Mouse (Mus musculus) forebrain, embryonic 11.5 days (tissue): ENCODE data around the gene Hsd17b14. TPM values are rescaled to one million over a fixed set of nuclear protein-coding genes. Genes with fewer than 3 reads are reported as not detected.
A peak's percentile ranks its signal among the peaks of the same experiment; 100 is the strongest.

Experiments used
- ATAC-seq: fragments of 200-750 bp; cut with Nextera tagmentation; replicated peaks from 2 replicates; pipeline ENCODE4 v1.8.0; 2017; ENCODE audit warnings: moderate TSS enrichment; ENCODE audit not compliant: low FRiP score
- DNase-seq: peaks from one replicate; pipeline ENCODE4 v3.0.0-alpha.2; 2017; ENCODE audit warnings: low spot score
- H3K27ac ChIP-seq: fragments of 300-500 bp; sonication (generic); 2 replicates; pipeline ENCODE4 v1.5.1; 2014; ENCODE audit warnings: low read depth, low read length
- H3K27me3 ChIP-seq: fragments of 300-500 bp; sonication (generic); 2 replicates; pipeline ENCODE4 v1.6.1; 2014; ENCODE audit warnings: mild to moderate bottlenecking, low read length, mixed read lengths; ENCODE audit not compliant: control insufficient read depth, insufficient read depth
- H3K36me3 ChIP-seq: fragments of 300-500 bp; sonication (generic); 2 replicates; pipeline ENCODE4 v1.6.1; 2014; ENCODE audit warnings: mild to moderate bottlenecking, low read length, moderate library complexity, mixed read lengths; ENCODE audit not compliant: control insufficient read depth, insufficient read depth
- H3K4me1 ChIP-seq: fragments of 300-500 bp; sonication (generic); replicated peaks from 2 replicates; pipeline ENCODE4 v1.6.1; 2014; ENCODE audit warnings: low read length, mixed read lengths; ENCODE audit not compliant: control insufficient read depth, insufficient read depth
- H3K4me2 ChIP-seq: fragments of 300-500 bp; sonication (generic); 2 replicates; pipeline ENCODE4 v1.6.1; 2014; ENCODE audit warnings: low read depth, mild to moderate bottlenecking, low read length, moderate library complexity, mixed read lengths; ENCODE audit not compliant: severe bottlenecking
- H3K4me3 ChIP-seq: fragments of 300-500 bp; sonication (generic); 2 replicates; pipeline ENCODE4 v1.5.1; 2014; ENCODE audit warnings: low read depth, low read length
- H3K9ac ChIP-seq: fragments of 300-500 bp; sonication (generic); 2 replicates; pipeline ENCODE4 v1.6.1; 2014; ENCODE audit warnings: low read length
- H3K9me3 ChIP-seq: fragments of 300-500 bp; sonication (generic); 2 replicates; pipeline ENCODE4 v1.6.1; 2016; ENCODE audit warnings: low read length, mixed read lengths; ENCODE audit not compliant: control insufficient read depth
- WGBS: fragments of 180-500 bp; shearing (Covaris S2); extraction: QIAGEN DNeasy Blood & Tissue Kit; methylation state at CpG from one replicate; pipeline ENCODE4 v1.1.7; 2014; 5-methylcytosine and 5-hydroxymethylcytosine counted together
- polyA plus RNA-seq: library from polyadenylated mRNA; unstranded; fragments of >200 nt; fragmentation: Nextera tagmentation; extraction: Ambion mirVana; gene quantifications from 2 replicates; pipeline ENCODE4 v1.2.1, GENCODE M21; 2014

The Hsd17b14 gene
- polyA plus RNA-seq, 1 experiment from 2014 or later = 1.2 TPM

GRCm38 (mm10) chr7:45538163-45539041, 16.3 kb upstream of the Hsd17b14 start:
- peak overlapping the region; percentile 63 for H3K9ac ChIP-seq
- H3K4me1 ChIP-seq = peaks cover 2% of the 10 kb centered on the region; the same call in 1 of the 2 replicates
- peak; percentile 77 for DNase-seq
- H3K27me3 ChIP-seq = no peaks in the 10 kb centered on the region
- H3K36me3 ChIP-seq = no peaks in the 10 kb centered on the region
- peak overlapping the region; percentile 73 for H3K4me2 ChIP-seq
- WGBS = 2% methylated on average over 28 of the region's 29 CpGs
- no peaks in the 10 kb centered on the region for H3K9me3 ChIP-seq
- H3K27ac ChIP-seq = no peak overlapping the region
- peak; percentile 81 for ATAC-seq
- peak overlapping the region; percentile 50 for H3K4me3 ChIP-seq

DNA sequence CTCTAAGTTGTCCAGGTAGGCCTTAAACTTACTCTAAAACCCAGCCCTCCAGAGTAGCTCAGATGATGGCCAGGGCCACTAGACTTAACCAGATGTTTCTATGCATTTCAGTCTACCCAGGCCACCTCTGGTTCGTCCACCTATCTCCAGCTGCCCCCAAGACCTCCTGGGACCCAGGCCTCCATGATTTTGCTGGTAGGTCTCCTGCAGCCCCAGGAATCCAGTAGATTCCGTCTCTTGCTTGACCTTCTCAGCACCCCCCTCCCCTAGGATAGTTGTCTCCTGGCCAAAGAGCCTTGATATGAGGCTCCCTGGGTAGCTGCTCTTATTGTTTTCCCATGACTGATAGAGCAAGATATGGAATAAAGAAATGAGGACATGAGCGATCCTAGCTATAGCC, 15.6 kb upstream of the Hsd17b14 start:
- H3K36me3 ChIP-seq = no peaks in the 10 kb centered on the region
- no peaks in the 10 kb centered on the region for H3K9me3 ChIP-seq
- 84% methylated on average over 3 of the region's 3 CpGs for WGBS
- H3K9ac ChIP-seq = no peak overlapping the region
- H3K4me1 ChIP-seq = peaks cover 2% of the 10 kb centered on the region; the same call in 1 of the 2 replicates
- no peak for ATAC-seq
- no peak overlapping the region for H3K4me2 ChIP-seq
- no peak overlapping the region for H3K27ac ChIP-seq
- no peak overlapping the region; the same call in 1 of the 2 replicates for H3K4me3 ChIP-seq
- no peaks in the 10 kb centered on the region for H3K27me3 ChIP-seq
- DNase-seq = no peak

GRCm38 (mm10) chr7:45540213-45540612, 14.5 kb upstream of the Hsd17b14 start:
- ATAC-seq = no peak

DNA sequence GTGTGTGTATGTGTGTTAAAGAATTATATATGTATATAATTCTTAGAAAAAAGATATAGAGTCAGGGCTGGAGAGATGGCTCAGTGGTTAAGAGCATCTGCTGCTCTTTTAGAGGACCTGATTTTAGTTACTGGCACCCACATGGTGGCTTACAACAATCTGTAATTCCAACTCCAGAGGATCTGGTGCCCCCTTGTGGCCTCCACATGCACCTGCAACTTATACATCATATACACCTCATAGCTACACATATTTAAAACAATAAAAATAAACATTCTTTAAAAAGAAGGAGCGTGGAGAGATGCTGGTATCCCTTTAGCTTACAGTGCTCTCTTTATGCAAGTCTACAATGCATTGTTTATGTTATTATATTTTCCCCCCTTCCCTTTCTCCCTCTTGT, 10.2 kb upstream of the Hsd17b14 start:
- H3K27me3 ChIP-seq = no peaks in the 10 kb centered on the region
- no peak overlapping the region for H3K9ac ChIP-seq
- no peak overlapping the region for H3K4me2 ChIP-seq
- 79% methylated on average over 1 of the region's 1 CpGs for WGBS
- ATAC-seq (no peak), DNase-seq (no peak)
- H3K27ac ChIP-seq = no peak overlapping the region
- no peaks in the 10 kb centered on the region for H3K36me3 ChIP-seq
- no peaks in the 10 kb centered on the region for H3K9me3 ChIP-seq
- no peak overlapping the region for H3K4me3 ChIP-seq
- no peaks in the 10 kb centered on the region for H3K4me1 ChIP-seq

More at GRCm38 (mm10) chr7:45540213-45540612, 14.5 kb upstream of the Hsd17b14 start:
- no peaks in the 10 kb centered on the region for H3K9me3 ChIP-seq
- H3K4me2 ChIP-seq = no peak overlapping the region
- H3K36me3 ChIP-seq = no peaks in the 10 kb centered on the region
- H3K4me1 ChIP-seq = peaks cover 2% of the 10 kb centered on the region; the same call in 1 of the 2 replicates
- H3K9ac ChIP-seq = no peak overlapping the region
- no peak overlapping the region for H3K27ac ChIP-seq
- no peaks in the 10 kb centered on the region for H3K27me3 ChIP-seq
- no peak overlapping the region for H3K4me3 ChIP-seq
- WGBS = 86% methylated on average over 2 of the region's 2 CpGs
- no peak for DNase-seq

GRCm38 (mm10) chr7:45549641-45550436, 4.9 kb upstream of the Hsd17b14 start:
- Histone ChIP-seq H3K9me3 (no peaks in the 10 kb centered on the region), H3K36me3 (no peaks in the 10 kb centered on the region), H3K4me2 (no peak overlapping the region), H3K4me1 (no peaks in the 10 kb centered on the region), H3K9ac (no peak overlapping the region), H3K27ac (no peak overlapping the region), H3K4me3 (no peak overlapping the region), H3K27me3 (no peaks in the 10 kb centered on the region)
- DNase-seq = no peak
- no peak for ATAC-seq
- 87% methylated on average over 16 of the region's 16 CpGs for WGBS

DNA sequence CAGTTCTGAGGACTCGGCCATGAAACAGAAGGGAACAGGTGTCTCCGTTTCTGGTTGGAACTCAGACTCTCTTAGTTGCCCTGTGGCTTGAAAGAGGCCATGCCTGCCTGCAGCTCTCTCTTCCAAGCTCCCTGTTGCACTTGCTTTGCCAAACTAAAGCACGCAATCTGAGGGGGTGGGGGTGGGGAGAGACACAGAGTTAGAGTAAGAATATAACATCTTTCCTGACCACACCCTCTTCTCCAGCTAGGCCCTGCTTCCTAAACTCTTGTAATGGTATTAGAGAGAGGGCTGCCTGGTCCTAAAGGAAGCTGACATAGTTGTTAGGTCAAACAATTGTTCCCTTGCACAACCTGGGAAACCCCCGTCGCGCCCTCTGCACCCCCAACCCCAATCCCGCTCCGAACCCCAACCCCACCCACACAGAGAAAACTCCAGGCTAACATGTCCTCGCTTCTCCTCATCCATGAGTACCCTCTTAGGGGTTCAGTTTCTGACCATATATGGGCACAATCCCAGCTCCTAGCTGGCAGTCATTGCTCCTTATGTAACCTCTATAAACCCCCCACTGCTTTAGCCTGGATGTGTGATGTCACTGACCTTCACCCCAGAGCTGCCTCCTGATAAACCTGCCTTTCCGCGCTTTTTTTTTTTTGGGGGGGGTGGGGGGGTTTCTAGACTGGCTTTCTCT, 3.7 kb upstream of the Hsd17b14 start:
- Histone ChIP-seq H3K4me3 (no peak overlapping the region), H3K9me3 (no peaks in the 10 kb centered on the region), H3K36me3 (no peaks in the 10 kb centered on the region), H3K9ac (no peak overlapping the region), H3K27me3 (no peaks in the 10 kb centered on the region), H3K4me1 (no peaks in the 10 kb centered on the region), H3K4me2 (no peak overlapping the region), H3K27ac (no peak overlapping the region)
- ATAC-seq (no peak), DNase-seq (no peak)
- WGBS = 82% methylated on average over 11 of the region's 11 CpGs

DNA sequence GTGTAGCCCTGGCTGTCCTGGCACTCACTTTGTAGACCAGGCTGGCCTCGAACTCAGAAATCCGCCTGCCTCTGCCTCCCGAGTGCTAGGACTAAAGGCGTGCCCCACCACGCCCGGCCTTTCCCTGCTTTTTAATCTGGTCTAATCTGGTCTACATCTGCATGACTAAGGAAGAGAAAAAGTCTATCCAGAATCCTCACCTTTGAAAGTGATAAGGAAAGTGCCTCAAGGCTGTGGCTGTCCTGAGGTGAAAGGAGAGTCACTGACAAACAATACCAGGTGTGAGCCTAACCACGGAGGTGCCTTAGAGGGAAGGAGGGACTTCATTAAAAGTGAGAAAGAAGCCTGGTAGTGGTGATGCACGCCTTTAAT, 3.2 kb upstream of the Hsd17b14 start:
- Histone ChIP-seq H3K27ac (no peak overlapping the region), H3K9me3 (no peaks in the 10 kb centered on the region), H3K9ac (no peak overlapping the region), H3K27me3 (no peaks in the 10 kb centered on the region), H3K36me3 (no peaks in the 10 kb centered on the region), H3K4me2 (no peak overlapping the region), H3K4me3 (no peak overlapping the region), H3K4me1 (no peaks in the 10 kb centered on the region)
- DNase-seq (no peak), ATAC-seq (no peak)
- 83% methylated on average over 8 of the region's 8 CpGs for WGBS

DNA sequence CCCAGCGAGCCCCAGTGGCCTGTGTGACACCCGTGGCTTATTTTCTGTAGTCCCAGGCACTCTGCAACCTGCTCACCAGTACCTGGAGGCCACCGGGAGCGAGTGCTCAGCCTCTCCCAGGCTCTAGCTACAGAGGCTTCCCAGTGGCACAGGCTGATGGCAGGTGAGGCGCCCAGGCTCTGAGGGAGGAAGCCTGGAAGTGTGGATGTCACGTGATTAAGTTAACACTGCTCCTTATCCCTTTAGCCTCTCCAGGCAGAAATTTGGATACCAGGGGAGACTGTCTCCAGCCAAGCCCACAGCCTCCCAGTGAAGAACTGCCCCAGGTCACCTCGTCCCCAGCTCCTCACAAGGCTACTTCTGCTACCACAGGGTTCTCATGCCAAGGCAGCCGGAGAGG, 1.2 kb upstream of the Hsd17b14 start:
- 61% methylated on average over 8 of the region's 8 CpGs for WGBS

More for the DNA sequence above, 1.2 kb upstream of the Hsd17b14 start:
- H3K9ac ChIP-seq = no peak overlapping the region
- no peaks in the 10 kb centered on the region for H3K9me3 ChIP-seq
- no peak for ATAC-seq
- H3K27ac ChIP-seq = no peak overlapping the region
- DNase-seq = no peak
- no peaks in the 10 kb centered on the region for H3K36me3 ChIP-seq
- no peak overlapping the region for H3K4me3 ChIP-seq
- H3K4me2 ChIP-seq = no peak overlapping the region
- no peaks in the 10 kb centered on the region for H3K27me3 ChIP-seq
- H3K4me1 ChIP-seq = no peaks in the 10 kb centered on the region
